Mouse (Mus musculus): Measurements from ENCODE around the gene Tnfaip3. TPM values are rescaled to one million over a fixed set of nuclear protein-coding genes. Genes with fewer than 3 reads are reported as not detected.

Gene Tnfaip3
- total RNA-seq, 2 experiments from 2014 or later: 2.3 to 5.0 TPM

GRCm38 (mm10) chr10:19022272-19022671 lies 6.8 kb upstream of the Tnfaip3 start:
- intact Hi-C loops (cut with DNase I; ENCODE audit: low total_unique reads): no loop called here
- DNase-seq: no peak

DNA sequence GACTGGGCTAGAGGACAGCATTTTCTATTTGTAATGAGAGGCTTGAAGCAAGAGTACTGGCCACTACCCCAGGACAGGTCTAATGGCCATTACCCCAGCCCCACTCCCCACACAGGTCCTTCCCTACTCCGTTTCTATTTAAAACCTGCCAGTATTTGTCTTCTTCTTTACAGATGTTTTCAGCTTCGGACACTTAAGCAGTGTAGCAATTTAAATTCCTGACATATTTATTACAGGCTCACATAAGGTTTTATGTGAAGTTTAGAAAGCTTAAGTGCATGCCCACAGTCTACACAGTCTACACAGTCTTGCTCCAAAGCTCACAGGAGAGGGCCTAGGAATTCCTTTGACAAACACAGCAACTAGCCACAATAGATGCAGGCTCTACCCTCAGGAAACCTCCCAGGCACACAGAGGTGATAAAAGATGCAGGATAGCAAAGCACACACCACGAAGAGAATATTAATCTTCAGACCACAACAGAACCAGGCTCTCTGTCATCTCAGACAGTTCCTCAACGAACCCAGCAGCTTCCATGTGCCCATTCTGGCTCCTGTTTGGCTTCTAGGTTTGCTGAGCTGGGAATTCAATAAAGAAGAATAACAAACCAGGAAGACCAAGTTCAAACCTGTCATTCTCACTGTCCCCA lies 1.5 kb upstream of the Tnfaip3 start:
- no peak for DNase-seq
- intact Hi-C loops (cut with DNase I; ENCODE audit: low total_unique reads): no loop called here

GRCm38 (mm10) chr10:19014381-19015256 lies 838 bp downstream of the Tnfaip3 start:
- intact Hi-C loops (cut with DNase I; ENCODE audit: low total_unique reads): loop anchor here (5.0 kb wide), 2 partner anchors 62 to 168 kb away; no protein-coding TSS in a partner anchor

DNA sequence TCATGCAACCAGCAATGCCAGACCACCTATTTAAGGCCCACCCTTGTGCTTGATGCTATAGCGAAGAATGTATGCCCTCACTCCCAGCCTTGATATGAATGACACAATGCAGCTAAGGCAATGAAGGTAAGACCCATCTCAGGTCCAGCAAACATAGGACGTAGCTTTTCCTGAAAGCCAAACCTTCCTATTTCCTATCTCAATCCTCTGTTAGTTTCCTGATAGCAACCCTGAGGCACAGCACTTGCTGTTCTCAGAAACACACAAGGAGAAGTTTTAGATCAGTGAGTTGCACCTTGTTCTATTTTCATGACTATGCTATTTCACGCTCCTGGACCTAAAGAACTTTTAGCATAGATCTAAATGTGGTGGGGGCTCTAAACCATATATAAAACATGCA lies 2.1 kb downstream of the Tnfaip3 start:
- intact Hi-C loops (cut with DNase I; ENCODE audit: low total_unique reads): loop anchor here (5.0 kb wide), 2 partner anchors 61 to 169 kb away; no protein-coding TSS in a partner anchor
- DNase-seq: no peak

More at GRCm38 (mm10) chr10:19014381-19015256, 838 bp downstream of the Tnfaip3 start:
- DNase-seq: peak; percentile 10

- intact Hi-C loops (cut with DNase I; ENCODE audit: low total_unique reads): loop anchor here (5.0 kb wide), 2 partner anchors 60 to 170 kb away; no protein-coding TSS in a partner anchor
- no peak for DNase-seq
Observed at GRCm38 (mm10) chr10:19012616-19013015, 2.8 kb downstream of the Tnfaip3 start.

DNA sequence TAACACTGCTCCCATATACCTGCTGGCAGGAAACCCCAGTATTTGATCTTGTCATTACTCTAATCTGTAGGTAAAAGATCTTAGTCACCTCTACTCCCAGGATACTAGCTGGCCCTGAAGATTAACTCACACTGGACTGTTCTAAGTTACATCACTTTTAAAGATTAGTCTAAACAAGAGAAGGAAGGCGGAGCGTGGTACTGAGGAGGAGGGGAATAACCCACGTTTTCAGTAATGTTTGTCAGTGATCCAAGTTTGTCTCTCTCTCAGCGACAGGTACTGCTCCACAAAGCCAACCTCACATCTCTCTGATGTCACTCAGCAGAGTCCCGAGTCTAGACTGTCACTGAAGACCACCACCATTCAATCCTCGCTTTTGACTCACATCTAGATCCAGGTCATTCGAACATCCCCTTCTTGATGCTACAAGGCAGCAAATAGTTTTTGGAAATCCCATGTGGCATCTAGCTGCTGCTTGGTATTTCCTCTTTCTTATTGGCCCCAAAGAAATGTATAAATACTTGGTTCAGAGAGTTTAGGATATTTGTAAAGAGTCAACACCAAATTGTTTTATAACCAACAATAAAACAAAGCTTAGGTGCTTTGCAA lies 3.5 kb downstream of the Tnfaip3 start:
- no peak for DNase-seq
- intact Hi-C loops (cut with DNase I; ENCODE audit: low total_unique reads): loop anchor here (5.0 kb wide), 2 partner anchors 60 to 170 kb away; no protein-coding TSS in a partner anchor

DNA sequence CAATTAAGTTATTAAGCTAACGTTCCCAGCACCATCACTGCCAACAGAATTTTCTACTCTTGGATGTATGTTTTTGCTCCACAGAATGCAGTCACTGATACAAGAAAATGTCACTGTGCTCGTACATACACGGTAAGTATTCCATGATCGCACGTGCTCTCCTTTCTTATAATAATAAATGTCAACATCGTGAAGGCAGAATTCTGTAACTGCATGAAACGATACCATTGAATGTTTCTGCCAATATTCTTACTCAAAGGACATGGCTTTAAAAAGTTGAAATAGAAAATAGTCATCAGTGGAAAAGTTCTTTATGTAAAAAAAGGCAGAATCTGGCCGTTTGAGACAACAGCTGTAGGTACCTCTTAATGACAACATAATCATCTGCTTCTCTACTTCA lies 5.0 kb downstream of the Tnfaip3 start:
- intact Hi-C loops (cut with DNase I; ENCODE audit: low total_unique reads): loop anchor here (5.0 kb wide), 2 partner anchors 58 to 172 kb away; no protein-coding TSS in a partner anchor
- DNase-seq: no peak

- DNase-seq: peak; percentile 27
- intact Hi-C loops (cut with DNase I; ENCODE audit: low total_unique reads): no loop called here
Observed at GRCm38 (mm10) chr10:19009186-19009672, 6.2 kb downstream of the Tnfaip3 start.

- intact Hi-C loops (cut with DNase I; ENCODE audit: low total_unique reads): no loop called here
- DNase-seq: no peak
Observed at GRCm38 (mm10) chr10:19008607-19008940, 6.9 kb downstream of the Tnfaip3 start.

DNA sequence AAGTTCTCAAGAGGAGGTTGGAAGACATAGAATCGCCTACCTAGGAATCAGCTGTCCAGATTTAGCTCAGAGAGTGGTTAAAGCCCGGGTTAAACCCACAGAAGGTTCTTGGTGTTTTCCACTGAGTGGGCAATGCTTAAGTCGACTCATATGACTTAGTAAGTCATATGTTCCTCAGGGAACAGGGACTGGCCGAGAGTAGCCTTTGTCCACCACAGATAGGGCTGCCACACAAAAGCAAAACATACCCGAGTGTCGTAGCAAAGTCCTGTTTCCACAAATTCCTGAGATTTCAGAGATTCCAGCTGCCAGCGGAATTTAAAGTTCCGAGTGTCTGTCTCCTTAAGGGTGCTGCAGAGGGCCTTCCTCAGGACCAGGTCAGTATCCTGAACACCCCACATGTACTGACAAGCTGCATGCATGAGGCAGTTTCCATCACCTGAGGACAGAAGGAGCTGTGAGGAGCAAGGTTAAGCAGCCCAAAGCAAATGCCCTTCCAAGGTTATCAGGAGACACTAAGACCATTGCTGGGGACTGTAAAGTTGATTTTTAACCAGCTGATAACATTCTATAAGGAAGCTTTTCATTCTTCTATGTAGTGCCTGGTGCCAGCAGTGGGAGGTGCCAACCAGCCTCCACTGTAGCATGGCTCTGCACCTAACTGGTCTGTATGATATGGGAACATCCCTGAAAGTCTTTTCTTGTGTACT lies 7.4 kb downstream of the Tnfaip3 start:
- intact Hi-C loops (cut with DNase I; ENCODE audit: low total_unique reads): no loop called here
- no peak for DNase-seq

GRCm38 (mm10) chr10:19002091-19002785 lies 13.2 kb downstream of the Tnfaip3 start:
- intact Hi-C loops (cut with DNase I; ENCODE audit: low total_unique reads): no loop called here
- DNase-seq: no peak

DNA sequence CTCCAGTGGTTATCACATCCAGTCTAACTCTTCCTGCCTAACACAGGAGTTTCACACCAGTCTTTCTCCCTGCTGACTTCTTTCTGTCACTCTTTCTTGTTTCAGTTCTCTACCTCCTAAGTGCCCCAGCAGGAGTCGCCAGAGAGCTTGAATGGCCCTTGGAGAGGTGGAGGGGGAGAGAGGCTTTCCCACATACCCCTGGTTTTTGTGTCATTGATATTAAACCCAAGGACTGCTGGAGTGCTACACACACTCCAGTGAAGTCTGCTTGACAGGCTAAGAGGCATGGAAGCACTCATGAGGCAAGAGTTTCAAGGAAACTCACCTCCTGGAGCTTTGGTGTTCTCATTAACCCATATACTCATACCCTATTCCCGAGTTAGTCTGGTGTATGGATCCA lies 16.0 kb downstream of the Tnfaip3 start:
- no peak for DNase-seq
- intact Hi-C loops (cut with DNase I; ENCODE audit: low total_unique reads): no loop called here

DNA sequence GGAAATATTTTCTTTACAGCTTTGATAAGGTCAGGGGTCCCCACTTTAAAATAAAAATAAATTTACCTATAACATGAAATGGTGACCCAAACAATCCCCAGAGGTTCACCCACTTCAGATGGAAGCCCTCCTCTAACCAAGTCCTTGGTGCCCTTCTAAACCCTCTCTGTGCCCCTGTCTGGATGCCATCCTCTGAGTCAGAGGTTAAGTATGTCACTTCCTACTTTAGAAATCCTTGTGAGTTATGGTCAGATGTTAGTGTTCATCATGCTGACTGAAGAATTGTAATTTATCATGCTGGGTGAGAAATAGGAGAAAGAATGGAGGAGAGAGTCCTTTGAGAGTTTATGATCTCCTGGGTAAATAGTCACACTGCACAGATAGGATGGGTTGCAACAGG lies 19.1 kb downstream of the Tnfaip3 start:
- intact Hi-C loops (cut with DNase I; ENCODE audit: low total_unique reads): no loop called here

DNA sequence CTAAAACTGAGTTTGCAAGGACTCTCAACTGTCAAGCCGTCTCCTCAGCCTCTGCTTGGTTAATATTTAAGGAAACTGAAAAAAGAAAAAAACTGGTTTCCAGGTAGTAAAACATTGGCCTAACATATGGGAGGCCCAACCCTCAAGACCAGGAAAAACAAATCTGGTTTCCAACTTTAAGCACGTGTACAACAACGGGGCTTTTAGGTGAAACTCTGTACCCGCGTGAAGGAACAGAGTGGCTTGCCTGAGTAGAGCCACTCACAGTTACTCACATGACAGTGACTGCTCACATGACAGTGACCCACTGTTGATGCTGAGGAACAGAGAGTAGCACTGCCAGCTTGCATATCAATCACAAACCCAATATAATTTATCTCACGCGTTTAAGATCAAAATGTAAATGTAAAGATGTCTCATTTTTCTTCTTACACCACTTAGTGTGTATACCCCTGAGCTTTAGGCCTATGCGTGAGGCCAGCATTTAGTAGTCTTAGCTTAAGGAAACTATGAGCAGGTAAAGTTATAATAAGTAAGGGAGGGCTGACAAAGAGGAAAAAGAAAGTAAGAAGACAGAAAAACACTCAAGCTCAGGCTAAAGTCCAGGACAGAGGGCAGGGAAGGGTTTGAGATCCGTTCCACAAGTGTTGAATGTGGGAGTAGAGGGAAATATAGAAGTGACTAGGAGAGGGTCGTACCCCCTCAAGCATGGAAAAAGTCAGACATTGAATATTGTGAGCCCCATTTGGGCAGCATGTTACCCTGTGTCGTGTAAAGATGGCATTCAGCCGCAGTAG lies 19.8 kb downstream of the Tnfaip3 start:
- intact Hi-C loops (cut with DNase I; ENCODE audit: low total_unique reads): no loop called here
- no peak for DNase-seq

More for the DNA sequence above, 19.1 kb downstream of the Tnfaip3 start:
- no peak for DNase-seq

DNA sequence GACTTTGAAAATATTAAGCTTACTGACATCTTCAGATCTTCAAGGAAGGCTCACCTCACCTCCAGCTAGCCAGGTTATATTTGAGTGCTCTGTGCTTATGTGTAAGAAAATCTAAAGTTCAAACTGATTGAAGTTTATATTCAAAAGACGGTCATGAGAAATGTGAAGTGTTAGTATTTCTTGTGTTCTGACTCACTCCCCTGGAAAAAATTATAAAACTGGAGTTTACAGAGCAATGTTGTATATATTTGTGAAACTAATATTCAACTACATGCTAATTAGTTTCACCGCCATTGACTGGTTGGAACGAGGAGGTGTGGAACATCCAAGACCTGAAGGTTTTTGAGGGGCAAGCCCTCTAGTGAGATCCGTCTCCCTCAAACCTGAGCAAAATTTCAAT lies 22.5 kb downstream of the Tnfaip3 start:
- intact Hi-C loops (cut with DNase I; ENCODE audit: low total_unique reads): no loop called here
- no peak for DNase-seq

DNA sequence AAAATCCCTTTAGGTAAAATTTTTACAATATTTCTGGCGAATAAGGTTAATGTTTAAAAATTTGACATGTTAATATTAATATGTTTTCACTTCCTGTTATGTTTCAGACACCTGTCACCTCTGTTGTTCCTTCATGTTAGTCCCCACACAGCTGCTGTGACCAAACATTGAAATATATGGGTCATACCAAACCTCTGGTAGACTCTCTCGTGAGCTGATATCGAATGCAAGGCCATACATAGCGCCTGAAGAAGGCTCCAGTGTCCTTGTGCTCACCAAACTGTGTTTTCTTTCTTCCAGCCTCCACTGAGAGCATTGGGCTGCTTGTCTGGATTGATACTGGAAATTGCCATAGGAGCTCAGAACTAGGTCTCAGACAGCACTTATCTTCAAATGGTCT lies 24.4 kb downstream of the Tnfaip3 start:
- no peak for DNase-seq
- intact Hi-C loops (cut with DNase I; ENCODE audit: low total_unique reads): no loop called here

DNA sequence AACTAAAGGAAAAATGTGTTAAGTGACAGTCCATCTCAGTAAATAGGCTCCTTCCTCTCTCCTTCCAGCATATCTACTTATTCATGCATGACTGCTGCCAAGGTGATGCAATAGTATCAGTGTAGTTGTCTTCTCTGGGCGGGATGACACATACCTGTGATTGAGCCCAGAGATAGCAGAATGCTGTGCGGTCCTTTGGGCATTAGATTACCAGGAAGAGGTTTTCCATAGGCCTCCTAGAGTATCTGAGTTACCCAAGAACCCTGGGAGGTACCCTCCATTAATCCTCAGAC lies 27.6 kb downstream of the Tnfaip3 start:
- intact Hi-C loops (cut with DNase I; ENCODE audit: low total_unique reads): no loop called here
- DNase-seq: no peak
